Mouse (Mus musculus) G1E (cell line): ENCODE results near the gene Igf2bp2.

Source experiments
- CTCF ChIP-seq: IDR thresholded peaks from 2 replicates; pipeline ENCODE4 v1.5.1; 2012; ENCODE audit warnings: low read depth, low read length, inconsistent platforms, mixed read lengths
- GATA2 ChIP-seq: IDR thresholded peaks from 2 replicates; pipeline ENCODE4 v1.6.1; 2012; ENCODE audit warnings: low read depth, low read length, inconsistent platforms, borderline replicate concordance

DNA sequence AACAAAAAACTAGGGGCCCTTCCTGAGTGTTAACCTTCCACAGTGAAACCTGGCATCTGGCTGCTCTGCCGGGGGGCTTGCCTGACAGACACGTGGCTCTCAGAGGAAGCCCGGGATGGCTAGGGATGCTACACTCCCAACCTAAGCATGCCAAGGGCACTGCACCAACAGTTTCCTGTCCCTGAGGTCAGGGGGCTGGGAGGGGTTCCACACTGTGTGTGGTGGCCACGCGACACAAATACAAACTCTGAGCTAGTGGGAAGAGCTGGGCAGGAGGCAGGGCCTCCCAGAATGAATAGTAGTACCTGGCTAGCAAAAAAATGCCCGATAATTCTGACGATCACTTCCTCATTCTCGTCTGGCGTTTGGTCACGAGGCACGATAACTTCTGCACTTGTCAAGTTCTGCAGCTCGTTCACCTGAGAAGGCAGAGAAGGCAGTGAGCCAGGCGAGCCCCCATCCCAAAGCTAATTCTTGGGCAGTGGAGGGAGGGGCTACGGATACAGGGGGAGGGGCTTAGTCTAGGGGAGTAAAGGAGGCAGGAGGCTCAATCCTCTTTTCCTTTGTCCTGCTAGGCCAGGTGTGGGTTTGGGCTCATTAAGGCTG is 101.4 kb downstream of the Igf2bp2 start:
- TF ChIP-seq CTCF, result no peak
- no peak for TF ChIP-seq GATA2
